Mouse (Mus musculus): ENCODE measurements around the gene Elovl7.

Gene Elovl7

DNA sequence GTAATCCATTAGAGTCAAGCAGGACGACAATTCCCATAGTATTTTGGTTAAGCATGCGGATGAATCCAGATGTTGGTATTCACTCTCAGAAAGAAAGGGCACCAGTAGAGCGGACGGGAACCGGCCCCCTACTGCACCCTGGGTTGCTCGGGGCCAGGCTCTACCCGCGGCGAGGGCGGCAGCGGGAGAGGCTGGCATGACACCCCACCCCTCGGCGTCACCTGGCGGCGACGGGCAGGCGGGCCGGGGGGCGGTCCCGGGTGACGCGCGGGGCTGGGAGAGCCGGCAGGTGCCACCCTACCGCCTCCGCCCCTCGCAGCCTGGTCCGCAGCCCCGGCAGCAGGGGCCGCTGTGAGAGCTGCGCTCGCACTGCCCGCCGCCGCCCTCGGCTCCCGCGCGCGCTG lies at the start of gene Elovl7:
Elovl7 (plus strand) TSS at position 324 of the 404 bp plus-strand sequence.
- DNase-seq, result peak; percentile 90

DNA sequence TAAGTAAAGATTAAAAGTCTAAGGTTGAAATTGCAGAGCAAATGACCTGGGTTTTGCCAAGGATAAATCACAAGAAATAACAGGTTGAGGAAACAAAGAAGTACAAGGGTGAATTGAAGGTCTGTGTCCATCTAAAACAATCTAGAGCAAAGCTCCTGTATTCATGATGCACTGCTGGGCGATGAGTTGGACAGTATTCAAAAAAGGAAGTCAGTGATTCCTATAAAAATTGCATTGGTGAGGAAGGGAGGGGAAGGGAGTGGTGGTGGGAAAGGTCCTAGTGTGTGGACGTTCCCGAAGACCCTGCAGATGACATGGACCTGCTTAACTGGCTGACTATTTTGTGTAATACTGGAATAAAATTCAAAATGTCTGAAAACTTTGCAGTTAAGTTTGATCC lies 49.6 kb upstream of the Elovl7 start:
- no peak for DNase-seq

DNA sequence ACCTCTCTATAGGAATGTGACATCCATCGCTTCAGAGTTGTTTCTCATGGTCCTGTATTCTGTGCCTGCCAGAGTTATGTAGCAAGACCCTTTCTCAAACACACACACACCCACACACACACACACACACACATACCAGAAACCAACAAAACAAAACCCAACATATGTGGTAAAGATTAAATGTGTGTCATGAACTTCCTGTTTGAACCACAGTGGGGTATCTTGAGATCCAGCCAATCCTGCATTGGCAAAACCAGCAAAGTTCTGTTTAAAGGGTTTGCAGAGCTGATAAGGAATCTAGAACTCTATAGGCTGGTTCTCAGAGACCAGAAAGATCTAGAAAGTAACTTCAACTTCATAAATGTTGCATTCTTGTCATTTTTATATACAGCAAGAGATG lies 44.2 kb upstream of the Elovl7 start:
- DNase-seq, result no peak

DNA sequence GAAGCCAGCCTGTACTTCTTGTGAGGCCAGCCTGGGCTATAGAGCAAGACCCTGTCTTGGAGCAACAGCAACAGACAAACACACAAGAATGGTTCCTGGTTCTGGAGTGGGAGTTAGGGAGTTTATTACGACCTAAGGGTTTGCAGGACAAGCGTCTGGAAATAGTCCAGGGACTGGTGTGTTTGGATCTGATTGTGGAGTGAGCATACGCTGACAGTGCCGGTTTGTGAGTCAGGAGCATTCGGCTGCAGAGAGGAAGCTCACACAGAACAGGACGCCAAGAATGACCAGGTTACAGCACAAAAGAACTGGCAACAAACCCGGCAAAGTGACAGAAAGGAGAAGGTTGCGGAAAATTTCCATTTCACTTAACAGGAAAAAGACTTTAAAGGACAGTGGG lies 43.7 kb upstream of the Elovl7 start:
- no peak for DNase-seq

DNA sequence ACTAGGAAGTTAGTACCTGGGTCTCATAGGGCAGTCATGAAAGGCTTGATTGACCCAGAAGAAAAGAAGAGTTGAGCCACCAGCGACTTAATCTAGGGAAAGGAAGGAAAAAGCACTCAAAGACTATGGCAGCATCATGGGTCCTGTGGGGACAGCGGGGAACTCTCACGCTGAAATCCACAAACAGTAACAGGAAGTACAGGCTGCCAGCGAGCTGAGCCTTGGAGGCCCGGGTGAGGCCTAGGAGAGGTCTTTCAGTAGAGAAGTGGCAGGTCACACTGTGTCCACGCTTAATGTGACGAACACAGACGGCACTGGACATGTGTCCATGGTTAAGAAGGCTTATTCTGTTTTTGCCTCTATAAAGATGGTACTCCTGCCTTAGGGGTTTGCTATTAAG lies 34.6 kb upstream of the Elovl7 start:
- no peak for DNase-seq

DNA sequence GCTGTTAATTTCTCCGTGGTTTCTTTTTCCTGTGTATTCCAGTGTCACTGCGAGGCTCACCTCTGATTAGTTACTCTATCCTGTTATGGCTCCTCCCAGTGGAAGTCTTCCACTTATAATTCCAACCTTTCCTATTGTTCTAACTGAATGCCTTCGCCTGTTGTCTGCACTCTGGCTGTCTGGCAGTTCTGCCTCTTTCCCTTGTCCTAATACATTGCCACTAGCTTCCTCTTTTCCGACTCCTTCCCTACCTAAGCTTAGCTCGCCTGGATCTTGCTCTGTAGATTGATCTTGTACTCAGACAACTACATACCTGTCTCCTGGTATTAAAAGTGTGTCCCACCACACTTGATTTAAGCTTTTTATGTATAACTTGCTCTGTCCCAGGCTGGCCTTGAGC lies 33.4 kb upstream of the Elovl7 start:
- no peak for DNase-seq

DNA sequence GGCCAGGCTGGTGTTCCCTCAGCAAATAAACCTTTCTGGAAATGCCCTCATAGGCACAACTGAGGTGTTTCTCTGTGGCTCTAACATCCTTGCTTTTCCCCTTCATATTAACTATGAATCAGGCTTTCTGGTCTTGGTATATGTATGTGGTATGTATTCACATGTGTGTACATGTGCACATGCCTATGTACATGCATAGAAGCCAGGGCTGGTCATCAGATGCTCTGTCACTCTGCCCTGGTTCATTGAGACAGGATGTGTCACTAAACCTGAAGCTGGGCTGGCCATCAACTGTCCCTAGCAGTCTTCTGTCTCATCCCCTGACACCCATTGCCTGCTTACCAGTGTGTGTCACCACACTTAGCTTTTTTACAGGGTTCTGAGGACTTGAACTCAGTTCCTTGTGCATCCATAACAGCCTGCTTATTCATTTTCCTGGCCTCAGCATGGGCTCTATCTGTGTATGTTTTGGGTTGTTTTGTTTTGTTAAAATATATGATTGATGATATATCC lies 29.4 kb upstream of the Elovl7 start:
- no peak for DNase-seq

DNA sequence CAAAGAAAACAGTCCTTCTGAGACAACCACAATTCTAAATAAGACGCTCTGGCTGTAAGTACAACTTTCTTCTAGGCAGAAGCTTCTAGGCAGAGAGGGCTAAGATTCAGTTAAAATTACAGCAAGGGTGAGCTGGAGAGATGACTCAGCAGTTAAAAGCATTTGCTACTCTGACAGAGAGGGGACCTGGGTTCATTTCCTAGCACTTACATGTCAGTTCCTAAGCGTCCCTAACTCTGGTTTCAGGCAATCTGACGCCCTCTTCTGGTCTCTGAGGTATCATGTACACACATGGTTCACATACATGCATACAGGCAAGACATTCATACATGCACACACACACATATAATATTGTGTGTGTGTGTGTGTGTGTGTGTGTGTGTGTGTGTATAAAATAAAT lies 28.7 kb upstream of the Elovl7 start:
- no peak for DNase-seq

DNA sequence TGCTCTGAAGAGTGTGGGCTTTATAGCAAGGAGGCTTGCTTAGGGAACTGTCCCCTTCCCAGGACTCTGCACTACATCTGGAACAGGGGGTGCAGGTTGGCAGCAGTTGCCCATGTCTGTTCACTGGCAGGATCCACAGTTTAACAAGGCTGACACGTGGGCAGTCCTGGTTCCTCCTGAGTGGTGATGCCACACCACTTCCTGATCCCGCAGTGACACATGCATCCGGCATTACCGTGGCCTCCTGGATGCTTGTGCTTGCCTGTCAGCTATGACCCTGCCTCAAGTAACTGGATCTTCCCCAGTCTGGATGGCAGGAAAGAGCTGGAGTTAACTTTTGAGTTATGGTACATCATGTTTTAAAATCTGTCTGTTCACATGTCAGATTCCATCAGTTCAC lies 26.2 kb upstream of the Elovl7 start:
- no peak for DNase-seq

DNA sequence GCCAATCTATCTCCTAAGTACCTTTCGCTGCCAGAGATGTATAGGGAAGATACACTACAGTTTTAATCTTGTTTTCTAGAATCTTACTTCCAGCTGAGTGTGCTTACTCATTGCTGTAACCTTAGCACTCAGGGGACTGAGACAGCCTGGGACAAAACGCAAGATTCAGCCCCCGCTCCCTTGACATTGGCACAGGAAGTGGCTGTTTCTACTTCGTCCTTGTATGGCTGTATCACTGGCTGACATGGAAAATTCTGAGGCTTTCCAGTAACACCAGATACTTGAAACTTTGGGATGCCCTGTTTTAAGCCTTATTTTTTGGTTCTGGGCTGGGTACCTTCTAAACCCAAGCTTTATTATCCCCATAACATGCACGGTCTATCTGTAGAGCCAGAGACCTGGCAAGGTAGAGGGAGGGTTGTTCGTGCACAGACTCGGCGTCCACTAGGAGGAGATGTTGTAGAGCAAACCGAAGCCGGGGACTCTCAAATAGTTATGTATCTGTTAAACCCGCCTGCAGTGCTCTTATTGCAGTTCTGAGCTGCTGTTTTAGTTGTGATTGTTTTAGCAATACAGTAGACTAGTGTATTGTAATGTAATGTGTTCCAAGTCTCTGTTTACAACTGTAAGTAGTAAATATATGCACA lies 23.0 kb upstream of the Elovl7 start:
- peak; percentile 53 to 75 for DNase-seq

DNA sequence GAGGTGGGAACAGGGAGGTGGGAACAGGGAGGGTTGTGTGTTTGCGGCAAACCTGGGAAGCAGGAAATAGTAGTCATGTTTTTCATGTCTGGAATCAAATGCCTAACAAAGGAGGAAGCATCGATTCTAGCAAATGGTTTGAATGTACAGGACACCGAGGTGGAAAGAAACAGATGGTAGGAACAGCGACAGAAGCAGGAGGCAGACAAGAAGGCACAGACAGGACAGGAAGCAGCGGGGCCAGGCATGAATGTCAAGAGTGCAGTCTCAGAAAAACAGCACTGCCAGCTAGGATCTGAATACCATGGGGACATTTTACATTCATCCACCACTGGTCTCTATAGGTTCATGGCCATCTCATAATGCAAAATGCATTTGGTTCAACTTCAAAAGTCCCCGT lies 18.7 kb upstream of the Elovl7 start:
- no peak for DNase-seq

DNA sequence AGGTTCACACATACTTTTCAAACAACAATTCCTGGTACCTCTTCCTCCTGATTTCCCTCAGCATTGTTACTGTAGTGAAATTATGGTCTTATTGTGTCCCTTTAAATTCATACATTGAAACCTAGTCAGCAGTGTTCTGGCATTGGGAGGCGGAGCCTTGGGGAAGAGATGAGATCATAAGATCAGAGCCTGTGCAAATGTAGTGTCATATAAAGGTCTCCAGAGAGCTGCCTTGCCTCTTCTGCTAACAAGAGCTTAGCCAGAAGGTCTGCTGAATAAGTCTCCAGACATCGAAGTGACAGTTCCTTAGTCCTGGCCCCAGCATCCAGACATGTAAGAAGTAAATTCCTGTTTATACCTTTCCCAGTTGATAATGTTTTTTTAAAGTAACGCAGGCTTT lies 9.3 kb upstream of the Elovl7 start:
- no peak for DNase-seq

DNA sequence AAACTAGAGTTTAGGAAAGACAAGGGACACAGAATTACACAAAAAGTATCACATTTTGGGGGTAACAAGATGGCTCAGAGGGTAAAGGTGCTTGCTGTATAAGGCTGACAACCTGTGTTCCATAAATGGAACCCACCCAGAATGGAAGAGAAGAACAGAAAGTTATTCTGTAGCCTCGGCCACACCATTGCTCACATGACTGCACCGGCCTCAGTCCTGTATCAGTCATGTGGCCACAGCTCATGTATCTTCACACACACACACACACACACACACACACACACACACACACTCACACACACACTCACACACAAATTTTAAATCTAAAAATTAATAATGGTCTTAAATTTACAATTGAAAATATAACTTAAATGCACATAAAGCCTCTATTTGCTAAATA lies 6.8 kb upstream of the Elovl7 start:
- no peak for DNase-seq

DNA sequence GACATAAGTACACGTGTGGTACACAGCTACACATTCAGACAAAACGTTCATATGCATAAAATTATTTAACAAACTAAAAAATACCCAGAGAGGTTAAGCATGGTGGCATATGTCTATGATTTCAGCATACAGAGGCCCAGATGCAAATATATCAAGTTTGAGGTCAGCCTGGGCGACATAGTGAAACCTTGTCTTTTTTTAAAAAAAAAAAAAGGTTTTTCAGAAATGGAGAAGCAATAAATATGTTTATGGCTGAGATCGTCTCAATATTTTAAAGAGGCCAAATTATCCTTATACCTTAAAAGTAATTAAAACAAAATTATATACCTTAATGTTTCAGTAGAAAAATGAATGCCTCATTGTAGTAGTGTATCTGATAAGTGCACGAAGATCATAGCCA lies 6.1 kb upstream of the Elovl7 start:
- no peak for DNase-seq

DNA sequence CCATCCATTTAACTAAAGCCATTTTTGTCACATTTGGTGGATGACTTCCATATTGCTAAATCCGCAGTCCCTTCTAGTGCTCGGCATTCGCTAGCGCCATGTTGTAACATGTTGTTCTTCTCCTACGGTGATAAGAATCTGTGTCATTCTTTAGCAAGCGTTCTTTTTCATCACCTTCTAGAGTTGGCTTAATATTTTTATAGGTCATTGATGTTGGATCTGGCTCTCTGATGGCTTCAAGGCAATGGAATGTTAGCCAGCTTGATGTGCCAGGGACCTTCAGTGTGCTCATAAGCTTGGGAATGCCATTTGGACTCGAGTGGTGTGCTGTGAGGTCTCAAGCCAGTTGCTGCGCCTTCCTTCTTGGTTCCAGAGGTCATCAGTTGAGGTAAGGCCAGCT lies 3.2 kb upstream of the Elovl7 start:
- DNase-seq, result no peak

DNA sequence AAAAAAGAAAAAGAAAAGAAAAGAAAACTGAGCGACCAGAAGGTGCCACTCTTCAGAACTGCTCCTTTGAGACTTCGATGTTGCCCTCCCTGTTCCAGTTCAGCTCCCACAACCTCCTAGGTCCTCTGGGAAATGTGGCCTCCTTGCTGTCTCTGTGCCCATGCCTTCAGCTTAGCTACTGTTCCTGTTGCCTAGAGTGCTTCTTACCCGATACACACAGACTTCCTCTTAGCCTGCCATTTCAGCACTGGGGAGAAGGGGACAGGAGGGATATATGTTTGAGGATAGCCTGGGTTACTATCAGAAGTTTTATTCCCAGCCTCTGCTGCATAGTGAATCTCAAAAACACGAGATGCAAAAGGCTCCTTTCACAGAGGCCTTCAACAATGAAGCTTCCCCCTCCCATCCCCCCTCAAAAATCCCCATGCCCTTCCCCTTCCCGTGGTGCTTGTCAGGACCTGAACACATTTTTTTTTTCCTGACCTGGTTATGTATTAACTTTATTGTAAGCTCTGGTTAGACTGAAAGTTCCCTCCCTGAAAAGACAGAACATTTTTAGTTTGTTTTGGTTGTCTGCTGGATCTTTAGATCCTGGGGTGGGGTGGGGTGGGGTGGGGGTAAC lies 1.7 kb upstream of the Elovl7 start:
- peak; percentile 25 to 46 for DNase-seq

DNA sequence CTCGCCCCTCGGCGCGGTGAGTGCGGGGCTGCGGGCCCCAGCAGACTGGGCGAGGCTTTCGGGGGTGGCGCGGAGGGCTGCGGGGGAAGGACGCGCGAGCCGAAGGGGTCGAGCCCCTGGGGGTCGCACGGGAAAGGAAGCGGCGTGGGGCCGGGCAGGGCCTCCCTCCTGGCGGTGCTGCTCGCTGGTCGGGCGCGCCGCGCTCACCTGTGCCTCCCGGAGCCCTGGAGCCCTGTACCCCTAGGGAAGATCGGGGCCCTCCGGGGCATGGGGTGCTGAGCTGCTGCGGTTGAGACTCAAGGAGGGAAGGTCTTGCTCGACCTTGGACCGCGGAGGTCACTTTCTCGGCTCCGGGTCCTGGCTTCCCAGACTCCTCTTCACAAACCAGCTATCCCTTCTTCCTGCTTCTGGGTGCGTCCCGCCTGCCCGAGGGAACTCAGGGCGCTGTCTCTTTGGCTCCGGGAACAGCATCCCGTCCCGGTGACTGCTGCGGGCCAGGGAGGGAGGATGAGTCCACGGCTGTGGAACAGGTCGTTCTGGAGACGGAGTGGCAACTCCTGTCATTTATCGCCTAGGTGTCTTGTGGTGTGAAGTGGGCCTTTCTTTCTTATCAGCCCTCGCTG lies 392 bp downstream of the Elovl7 start:
- DNase-seq, result peak; percentile 28 to 42

DNA sequence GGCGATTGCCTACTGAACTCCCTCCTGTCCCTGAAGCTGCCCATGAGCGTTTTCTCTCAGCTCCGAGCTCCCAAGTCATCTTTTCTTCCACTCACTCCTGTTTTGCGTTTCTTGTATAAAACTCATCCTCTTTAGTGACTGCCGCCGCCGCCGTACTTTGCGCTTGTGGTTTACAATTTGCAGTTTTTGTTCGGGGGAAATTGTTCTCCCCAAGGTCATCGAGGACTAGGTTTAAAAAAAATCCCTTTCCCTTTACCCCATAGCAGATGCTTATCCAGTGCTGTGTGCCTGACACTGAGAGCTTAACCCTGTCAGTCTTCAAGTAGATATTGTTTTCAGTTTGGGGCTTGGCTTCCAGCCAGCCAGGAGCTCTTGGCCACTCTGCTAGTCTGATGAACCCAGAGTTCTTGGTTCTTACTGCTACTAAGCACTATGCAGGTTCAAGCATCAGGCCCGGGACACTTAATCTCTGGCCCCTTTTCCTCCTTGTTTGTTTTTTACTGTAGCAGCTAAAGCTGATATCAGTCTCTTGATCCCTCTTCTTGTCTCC lies 1.1 kb downstream of the Elovl7 start:
- peak; percentile 18 to 32 for DNase-seq

DNA sequence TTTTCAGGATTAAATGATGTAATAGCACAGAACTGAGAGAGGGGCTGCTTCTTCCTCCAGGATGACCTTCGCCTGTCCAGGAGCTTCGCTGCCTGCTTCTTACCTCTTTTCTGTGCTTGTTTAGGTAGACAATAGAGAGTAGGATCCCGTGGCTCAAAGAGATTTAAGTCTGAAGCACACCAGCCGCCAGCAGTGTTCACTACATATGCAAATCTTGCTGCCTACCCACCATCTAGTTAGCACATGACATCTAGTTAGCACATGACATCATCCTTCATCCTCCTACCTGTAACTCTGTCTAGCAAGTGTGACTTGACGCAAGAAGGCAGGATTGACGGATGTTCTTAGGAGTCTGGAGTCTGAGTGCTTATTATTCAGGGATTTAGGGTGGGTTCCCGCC lies 5.6 kb downstream of the Elovl7 start:
- no peak for DNase-seq

DNA sequence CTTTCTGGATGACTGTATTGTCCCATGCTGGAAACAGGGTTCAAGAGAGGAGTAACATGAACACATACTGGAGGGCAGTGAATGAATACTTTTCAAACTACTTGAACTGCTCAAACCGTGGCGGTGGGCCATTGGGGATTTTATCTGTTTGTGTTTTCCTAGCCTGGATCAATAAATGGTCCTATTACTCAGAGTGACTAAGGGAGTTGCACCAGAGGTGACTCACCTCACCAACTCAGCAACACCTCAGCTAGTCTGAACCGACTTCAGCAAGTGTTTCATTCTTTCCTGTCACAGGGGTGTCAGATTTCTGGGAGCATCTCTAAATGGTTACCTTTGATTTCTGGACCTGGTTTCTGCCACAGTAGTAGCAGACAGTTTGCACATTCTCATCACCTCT lies 15.0 kb downstream of the Elovl7 start:
- no peak for DNase-seq

DNA sequence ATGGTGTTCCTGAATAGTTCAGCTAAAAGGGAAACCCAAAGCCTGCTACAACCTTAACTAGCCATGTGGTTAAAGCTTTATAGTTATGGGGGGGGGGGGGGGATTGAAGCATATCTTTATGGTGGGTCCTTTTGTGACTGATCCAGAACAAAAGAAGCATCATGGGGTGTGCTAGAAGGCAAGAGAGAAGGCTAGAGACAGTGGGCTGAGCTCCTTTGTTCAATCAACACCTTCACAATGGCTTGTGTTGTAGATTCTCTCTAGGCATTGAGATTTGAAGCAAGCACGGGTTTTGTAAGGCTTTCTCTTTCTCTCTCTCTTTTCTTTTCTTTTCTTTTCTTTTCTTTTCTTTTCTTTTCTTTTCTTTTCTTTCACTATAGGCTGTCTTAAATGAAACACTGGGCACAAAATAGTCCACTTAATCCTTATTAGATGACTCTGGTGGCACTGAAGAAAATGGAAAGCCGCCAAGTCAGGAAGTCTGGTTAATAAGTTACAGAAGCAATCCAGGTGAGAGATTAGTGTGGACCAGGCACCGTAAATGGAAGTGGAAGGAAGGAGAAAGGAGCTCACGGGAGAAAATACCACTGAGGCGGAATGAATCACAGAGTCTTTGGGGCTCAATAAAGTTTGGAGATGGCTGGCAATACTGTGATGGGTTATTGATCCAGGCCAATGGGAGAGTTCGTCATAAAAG lies 15.6 kb downstream of the Elovl7 start:
- DNase-seq, result peak; percentile 77 to 88

DNA sequence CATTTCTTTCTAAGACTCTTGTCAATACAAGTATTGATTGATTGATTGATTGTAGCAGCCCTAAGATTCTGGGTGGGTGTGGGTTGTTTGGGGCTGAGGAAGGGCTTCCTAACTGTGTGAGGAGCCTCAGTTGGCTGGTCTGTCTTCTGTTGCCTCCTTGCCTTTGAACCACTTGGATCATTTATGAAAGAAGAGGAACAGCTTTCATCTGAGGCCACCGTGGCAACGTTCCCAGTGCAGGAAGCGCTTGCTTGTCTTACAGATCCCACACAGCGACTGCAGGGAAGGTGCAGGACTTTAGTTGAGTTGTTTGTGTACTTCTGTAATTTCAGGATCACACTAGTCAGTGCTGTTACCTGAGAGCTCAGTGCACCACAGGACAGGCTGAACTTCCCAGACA lies 25.8 kb downstream of the Elovl7 start:
- no peak for DNase-seq

DNA sequence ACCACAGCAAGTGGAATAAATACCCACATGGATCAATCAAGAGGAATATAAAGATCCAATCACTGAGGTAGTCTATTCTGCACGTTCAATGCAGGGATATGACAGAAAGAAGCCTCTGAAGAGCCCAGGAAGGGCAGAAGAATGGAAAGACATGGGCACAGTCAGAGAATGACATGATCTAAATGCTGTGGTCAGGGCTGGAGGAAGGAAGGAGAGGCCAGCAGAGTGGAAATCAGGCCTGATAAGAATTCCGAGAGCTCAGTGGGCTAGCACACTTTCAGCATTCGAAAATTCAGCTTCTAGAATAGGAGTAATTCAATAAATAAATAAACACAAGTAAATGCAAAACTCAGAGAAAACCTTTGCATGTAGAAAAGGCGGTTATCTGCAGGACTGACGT lies 27.5 kb downstream of the Elovl7 start:
- DNase-seq, result no peak

Data from kidney, adult 8-10 months (tissue).